Mouse (Mus musculus): Measurements from ENCODE around the gene Map3k5. TPM values are rescaled to one million over a fixed set of nuclear protein-coding genes. Genes with fewer than 3 reads are reported as not detected.
A peak's percentile ranks its signal among the peaks of the same experiment; 100 is the strongest.

Map3k5 gene
- polyA plus RNA-seq, 1 experiment from 2014 or later = 1.4 TPM

DNA sequence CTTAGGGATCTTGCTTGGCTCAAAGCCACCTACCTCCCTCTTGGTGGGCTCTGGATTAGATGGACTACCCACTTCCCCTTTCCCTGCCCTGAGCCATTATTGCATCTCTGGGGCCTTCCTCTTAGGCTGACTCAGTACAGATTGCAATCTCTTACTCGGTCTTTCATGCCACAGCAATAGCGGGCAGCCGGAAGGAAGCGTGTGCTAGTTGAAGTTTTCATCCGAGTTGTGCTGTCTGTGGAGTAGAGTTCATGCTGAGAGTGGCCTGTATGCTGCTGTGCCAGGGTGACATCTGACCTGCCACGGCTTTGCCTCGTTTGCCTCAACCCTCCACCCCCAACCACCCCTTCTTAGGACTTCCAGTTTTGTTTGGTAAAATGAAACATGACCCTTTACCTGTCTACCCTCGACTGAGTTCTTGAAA, 5.0 kb downstream of the Map3k5 start:
- Histone ChIP-seq H3K4me3 (ENCODE audit: low read depth, low read length) (peak overlapping the region; percentile 15; the same call in 1 of the 2 replicates), H3K4me1 (ENCODE audit: insufficient read depth) (peaks cover 40% of the 10 kb centered on the region), H3K27ac (ENCODE audit: low read depth) (peak overlapping the region; percentile 67), H3K27me3 (ENCODE audit: insufficient read depth, low read length) (peaks cover 8% of the 10 kb centered on the region; the same call in 1 of the 2 replicates), H3K4me2 (ENCODE audit: low read depth, low read length) (peak overlapping the region; percentile 49), H3K9ac (replicated peaks) (no peak overlapping the region; the same call in 1 of the 2 replicates), H3K36me3 (replicated peaks; ENCODE audit: insufficient read depth, low read length) (no peaks in the 10 kb centered on the region), H3K9me3 (ENCODE audit: low read length) (no peaks in the 10 kb centered on the region)
- TF ChIP-seq CTCF (IDR thresholded peaks at IDR 0.05; ENCODE audit: low read depth) (no peak), EP300 (IDR thresholded peaks at IDR 0.05; ENCODE audit: low read depth) (peak; percentile 27; the same call in 1 of the 2 replicates)
- no peak for ATAC-seq
- 22% methylated on average over 8 of the region's 8 CpGs for WGBS (ENCODE audit: insufficient replicate concordance)
- peak; percentile 28 for DNase-seq

DNA sequence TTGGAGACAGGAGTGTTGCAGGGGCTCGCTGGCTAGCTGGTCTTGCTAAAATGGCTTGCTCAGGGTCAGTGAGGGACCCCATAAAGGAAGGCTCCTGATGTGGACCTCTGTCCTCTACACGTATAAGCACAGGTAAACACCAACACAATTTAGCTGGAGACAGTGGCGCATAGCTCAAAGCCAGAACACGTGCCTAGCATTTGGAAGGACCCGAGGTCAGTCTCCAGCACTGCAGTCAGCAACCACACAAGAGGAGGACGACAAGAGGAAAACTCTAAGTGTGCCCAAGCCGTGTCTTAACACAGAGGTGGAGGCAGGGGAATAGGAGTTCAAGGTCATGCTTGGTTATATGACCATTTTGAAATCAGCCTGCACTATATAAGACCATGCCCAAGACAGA, 5.9 kb downstream of the Map3k5 start:
- Histone ChIP-seq H3K9ac (replicated peaks) (no peak overlapping the region), H3K27ac (ENCODE audit: low read depth) (peak overlapping the region; percentile 67; the same call in 1 of the 2 replicates), H3K4me1 (ENCODE audit: insufficient read depth) (peaks cover 40% of the 10 kb centered on the region), H3K27me3 (ENCODE audit: insufficient read depth, low read length) (peaks cover 2% of the 10 kb centered on the region; the same call in 1 of the 2 replicates), H3K9me3 (ENCODE audit: low read length) (no peaks in the 10 kb centered on the region), H3K36me3 (replicated peaks; ENCODE audit: insufficient read depth, low read length) (no peaks in the 10 kb centered on the region), H3K4me2 (ENCODE audit: low read depth, low read length) (peak overlapping the region; percentile 49), H3K4me3 (ENCODE audit: low read depth, low read length) (no peak overlapping the region)
- ATAC-seq (no peak), DNase-seq (no peak)
- whole genome bisulfite sequencing (ENCODE audit: insufficient replicate concordance) = 75% methylated on average over 7 of the region's 7 CpGs
- TF ChIP-seq EP300 (IDR thresholded peaks at IDR 0.05; ENCODE audit: low read depth) (no peak), CTCF (IDR thresholded peaks at IDR 0.05; ENCODE audit: low read depth) (no peak)

GRCm38 (mm10) chr10:19940626-19941025, 6.4 kb downstream of the Map3k5 start:
- no peak for ATAC-seq
- WGBS (ENCODE audit: insufficient replicate concordance) = 62% methylated on average over 8 of the region's 8 CpGs
- Histone ChIP-seq H3K9ac (replicated peaks) (no peak overlapping the region), H3K27ac (ENCODE audit: low read depth) (peak overlapping the region; percentile 67; the same call in 1 of the 2 replicates), H3K27me3 (ENCODE audit: insufficient read depth, low read length) (no peaks in the 10 kb centered on the region), H3K4me1 (ENCODE audit: insufficient read depth) (peaks cover 41% of the 10 kb centered on the region), H3K4me2 (ENCODE audit: low read depth, low read length) (peak overlapping the region; percentile 49; the same call in 1 of the 2 replicates), H3K9me3 (ENCODE audit: low read length) (no peaks in the 10 kb centered on the region), H3K36me3 (replicated peaks; ENCODE audit: insufficient read depth, low read length) (no peaks in the 10 kb centered on the region), H3K4me3 (ENCODE audit: low read depth, low read length) (no peak overlapping the region)
- no peak for DNase-seq
- TF ChIP-seq EP300 (IDR thresholded peaks at IDR 0.05; ENCODE audit: low read depth) (no peak), CTCF (IDR thresholded peaks at IDR 0.05; ENCODE audit: low read depth) (no peak)

DNA sequence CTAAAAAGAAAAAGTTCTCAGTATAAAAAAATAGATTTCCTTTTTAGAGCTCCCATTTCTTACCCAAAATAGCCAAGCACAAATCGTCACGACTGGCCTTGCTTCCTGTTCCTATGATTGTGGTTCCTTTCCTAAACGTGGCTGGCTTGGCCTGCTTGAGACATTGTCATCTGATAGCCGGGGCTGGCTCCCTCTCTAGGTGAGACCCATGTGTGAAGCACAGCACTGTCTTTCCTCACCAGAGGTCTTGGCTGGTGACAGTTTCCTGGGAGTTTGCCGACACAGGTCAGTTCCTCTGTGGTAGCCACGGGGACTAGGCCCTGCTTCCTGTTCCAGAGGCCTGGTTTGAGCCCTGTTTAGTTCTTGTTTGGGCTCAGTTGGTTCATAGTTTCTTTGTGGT, 6.8 kb downstream of the Map3k5 start:
- no peak overlapping the region for H3K4me2 ChIP-seq (ENCODE audit: low read depth, low read length)
- H3K36me3 ChIP-seq (replicated peaks; ENCODE audit: insufficient read depth, low read length) = no peaks in the 10 kb centered on the region
- H3K4me1 ChIP-seq (ENCODE audit: insufficient read depth) = peaks cover 42% of the 10 kb centered on the region
- H3K27me3 ChIP-seq (ENCODE audit: insufficient read depth, low read length) = no peaks in the 10 kb centered on the region
- DNase-seq (peak; percentile 53), ATAC-seq (peak; percentile 24; the same call in 1 of the 2 replicates)
- no peak overlapping the region for H3K4me3 ChIP-seq (ENCODE audit: low read depth, low read length)
- TF ChIP-seq EP300 (IDR thresholded peaks at IDR 0.05; ENCODE audit: low read depth) = no peak
- 0 out of 2 replicates have a peak, but pooled peaks have one; percentile 3 for TF ChIP-seq CTCF (IDR thresholded peaks at IDR 0.05; ENCODE audit: low read depth)
- H3K9ac ChIP-seq (replicated peaks) = no peak overlapping the region
- 23% methylated on average over 6 of the region's 6 CpGs for WGBS (ENCODE audit: insufficient replicate concordance)
- H3K9me3 ChIP-seq (ENCODE audit: low read length) = no peaks in the 10 kb centered on the region
- peak overlapping the region; percentile 35; the same call in 1 of the 2 replicates for H3K27ac ChIP-seq (ENCODE audit: low read depth)

DNA sequence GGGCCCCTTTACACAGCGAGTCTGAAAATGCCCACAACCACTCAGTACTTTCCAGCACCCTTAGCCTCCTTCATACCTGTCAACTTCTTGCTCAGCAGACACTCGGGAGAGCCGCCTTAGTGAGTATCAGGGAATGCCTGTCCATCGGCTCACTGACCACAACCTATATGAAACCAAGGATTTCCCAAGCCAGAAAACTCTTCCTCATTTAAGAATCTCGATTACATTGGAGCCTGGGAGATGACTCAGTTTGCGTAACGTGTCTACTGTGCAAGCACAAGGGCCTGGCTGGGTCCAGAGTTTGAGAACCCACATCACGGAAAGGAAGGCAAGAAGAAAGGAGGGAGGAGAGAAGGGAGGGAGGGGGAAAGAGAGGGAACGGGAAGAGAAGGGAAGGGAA, 7.6 kb downstream of the Map3k5 start:
- Histone ChIP-seq H3K9ac (replicated peaks) (no peak overlapping the region), H3K4me1 (ENCODE audit: insufficient read depth) (peaks cover 38% of the 10 kb centered on the region), H3K4me2 (ENCODE audit: low read depth, low read length) (no peak overlapping the region), H3K27ac (ENCODE audit: low read depth) (peak overlapping the region; percentile 35; the same call in 1 of the 2 replicates), H3K9me3 (ENCODE audit: low read length) (no peaks in the 10 kb centered on the region), H3K27me3 (ENCODE audit: insufficient read depth, low read length) (no peaks in the 10 kb centered on the region), H3K36me3 (replicated peaks; ENCODE audit: insufficient read depth, low read length) (no peaks in the 10 kb centered on the region), H3K4me3 (ENCODE audit: low read depth, low read length) (no peak overlapping the region)
- TF ChIP-seq EP300 (IDR thresholded peaks at IDR 0.05; ENCODE audit: low read depth) (no peak), CTCF (IDR thresholded peaks at IDR 0.05; ENCODE audit: low read depth) (no peak)
- ATAC-seq (no peak), DNase-seq (no peak)
- 59% methylated on average over 9 of the region's 9 CpGs for WGBS (ENCODE audit: insufficient replicate concordance)

DNA sequence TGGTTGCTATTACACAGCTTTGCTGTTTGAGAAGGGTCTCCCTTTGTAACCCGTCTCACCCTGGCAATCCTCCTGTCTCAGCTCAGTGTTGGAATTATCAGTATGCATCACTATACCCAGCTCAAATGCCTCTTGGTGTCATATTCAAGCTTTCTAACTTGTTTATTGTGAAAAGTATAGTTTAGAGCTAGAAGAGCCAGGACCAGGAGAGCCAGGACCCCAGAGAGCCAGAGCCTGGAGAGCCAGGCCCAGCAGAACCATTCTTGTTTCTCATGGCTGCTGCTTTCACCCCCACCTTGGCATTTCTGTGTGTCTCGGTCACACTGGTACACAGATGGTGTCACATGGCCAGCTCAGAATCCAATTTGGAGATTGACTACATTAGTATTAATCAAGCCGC, 8.3 kb downstream of the Map3k5 start:
- no peaks in the 10 kb centered on the region for H3K9me3 ChIP-seq (ENCODE audit: low read length)
- H3K4me3 ChIP-seq (ENCODE audit: low read depth, low read length) = no peak overlapping the region
- no peak overlapping the region for H3K4me2 ChIP-seq (ENCODE audit: low read depth, low read length)
- no peaks in the 10 kb centered on the region for H3K27me3 ChIP-seq (ENCODE audit: insufficient read depth, low read length)
- ATAC-seq = no peak
- H3K36me3 ChIP-seq (replicated peaks; ENCODE audit: insufficient read depth, low read length) = no peaks in the 10 kb centered on the region
- WGBS (ENCODE audit: insufficient replicate concordance) = 83% methylated on average over 3 of the region's 3 CpGs
- H3K27ac ChIP-seq (ENCODE audit: low read depth) = no peak overlapping the region
- no peak overlapping the region for H3K9ac ChIP-seq (replicated peaks)
- DNase-seq = no peak
- H3K4me1 ChIP-seq (ENCODE audit: insufficient read depth) = peaks cover 33% of the 10 kb centered on the region
- TF ChIP-seq EP300 (IDR thresholded peaks at IDR 0.05; ENCODE audit: low read depth) = no peak
- no peak for TF ChIP-seq CTCF (IDR thresholded peaks at IDR 0.05; ENCODE audit: low read depth)
